Mouse (Mus musculus) G1E (cell line): ENCODE results near the gene Sox15. TPM values are rescaled to one million over a fixed set of nuclear protein-coding genes. Genes with fewer than 3 reads are reported as not detected.

ENCODE experiments used
- ATAC-seq: 2 replicates; pipeline ENCODE4 v1.8.0; 2016; ENCODE audit warnings: mild to moderate bottlenecking; ENCODE audit not compliant: insufficient number of reproducible peaks, poor library complexity, low FRiP score, severe bottlenecking; ENCODE audit errors: extremely low read depth
- DNase-seq: peaks from one replicate; pipeline ENCODE4 v3.0.0; 2012; ENCODE audit warnings: low spot score
- H3K27me3 ChIP-seq: 2 replicates; pipeline ENCODE4 v1.6.1; 2012; ENCODE audit warnings: mild to moderate bottlenecking, low read length, inconsistent platforms; ENCODE audit not compliant: insufficient read depth
- H3K36me3 ChIP-seq: replicated peaks from 2 replicates; pipeline ENCODE3; 2012; ENCODE audit warnings: mild to moderate bottlenecking, inconsistent platforms
- H3K4me1 ChIP-seq: 2 replicates; pipeline ENCODE4 v1.6.1; 2012; ENCODE audit warnings: low read depth, low read length, inconsistent platforms, mixed read lengths; ENCODE audit not compliant: insufficient read depth
- H3K4me3 ChIP-seq: 2 replicates; pipeline ENCODE4 v1.5.1; 2012; ENCODE audit warnings: low read depth, mild to moderate bottlenecking, inconsistent platforms, low read length, moderate library complexity, mixed read lengths
- H3K9me3 ChIP-seq: replicated peaks from 2 replicates; pipeline ENCODE4 v1.6.1; 2012; ENCODE audit warnings: inconsistent platforms
- CTCF ChIP-seq: IDR thresholded peaks from 2 replicates; pipeline ENCODE4 v1.5.1; 2012; ENCODE audit warnings: low read depth, low read length, inconsistent platforms, mixed read lengths
- GATA1 ChIP-seq: IDR thresholded peaks from 2 replicates; pipeline ENCODE4 v1.6.1; 2012; ENCODE audit warnings: borderline replicate concordance, low read length, inconsistent platforms, mixed read lengths
- GATA2 ChIP-seq: IDR thresholded peaks from 2 replicates; pipeline ENCODE4 v1.6.1; 2012; ENCODE audit warnings: low read depth, low read length, inconsistent platforms, borderline replicate concordance
- POLR2AphosphoS5 ChIP-seq: IDR thresholded peaks from 2 replicates; pipeline ENCODE4 v1.6.1; 2012; ENCODE audit warnings: low read depth, low read length, inconsistent platforms; ENCODE audit not compliant: insufficient replicate concordance
- TAL1 ChIP-seq: conservative IDR thresholded peaks from 2 replicates; pipeline ENCODE4 v1.6.1; 2012; ENCODE audit warnings: low read depth, low read length, inconsistent platforms, mixed read lengths
- polyA plus RNA-seq: library from polyadenylated mRNA; stranded (reverse); fragments of >175 nt; gene quantifications from 2 replicates; pipeline ENCODE4 v1.2.3, GENCODE M21; 2012
- total RNA-seq, 2 experiments: library from RNA; stranded (forward) in 1 of 2; stranded (reverse) in 1 of 2; fragments of 200-1000 nt in 1 of 2; fragments of >200 nt in 1 of 2; fragmentation: Nextera tagmentation in 1 of 2; gene quantifications; 2 replicates each; pipeline ENCODE4 v1.2.3; 2014 to 2017

Gene Sox15
- total and polyA plus RNA-seq, 3 experiments: 0.36 TPM; not detected in 2

DNA sequence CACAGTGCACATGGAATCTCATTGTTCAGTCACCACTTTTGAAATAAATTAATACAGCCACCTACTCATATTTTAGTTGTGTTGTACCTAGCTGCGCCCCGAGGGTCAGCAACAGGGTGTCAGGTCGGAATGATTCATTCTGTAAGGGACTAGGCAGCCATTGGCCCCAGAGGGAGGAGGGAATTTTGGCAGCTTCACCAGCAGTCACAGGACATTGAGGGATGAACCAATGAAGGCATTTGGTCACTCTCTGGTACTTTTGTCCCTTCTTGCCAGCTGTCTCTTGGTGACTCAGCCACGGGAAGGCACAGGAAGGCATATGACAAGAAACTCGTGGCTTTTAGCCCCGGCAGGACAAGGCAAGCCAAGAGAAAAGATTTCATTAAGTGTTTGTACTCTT lies 8.7 kb downstream of the Sox15 start:
- H3K4me3 ChIP-seq: peak overlapping the region; percentile 38; the same call in 1 of the 2 replicates
- H3K27me3 ChIP-seq: no peaks in the 10 kb centered on the region
- ATAC-seq: no peak
- DNase-seq: no peak
- no peaks in the 10 kb centered on the region for H3K9me3 ChIP-seq
- H3K4me1 ChIP-seq: peaks cover 68% of the 10 kb centered on the region
- TF ChIP-seq POLR2AphosphoS5 (no peak), GATA2 (no peak), TAL1 (no peak), CTCF (no peak), GATA1 (no peak)
- H3K36me3 ChIP-seq: peaks cover 68% of the 10 kb centered on the region

DNA sequence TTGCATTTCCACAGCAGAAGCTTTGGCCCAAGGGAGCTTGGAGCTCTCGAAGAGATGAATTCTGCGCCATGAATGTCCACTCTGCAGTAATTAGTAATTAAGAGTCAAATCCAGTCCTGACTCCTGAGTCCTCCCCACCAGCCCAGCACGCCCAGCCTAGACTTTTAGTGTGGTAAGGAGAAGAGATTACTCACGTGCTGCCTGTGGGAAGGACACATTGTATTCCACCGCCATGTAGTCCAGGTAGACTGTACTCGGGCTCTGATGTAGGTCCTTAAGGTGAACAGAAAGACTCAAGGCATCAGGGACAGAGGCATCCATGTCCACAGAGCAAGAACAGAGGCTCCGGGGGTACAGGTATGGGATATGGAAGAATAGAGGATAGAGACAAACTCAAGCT lies 9.7 kb downstream of the Sox15 start:
- peaks cover 73% of the 10 kb centered on the region for H3K4me1 ChIP-seq
- no peak for ATAC-seq
- no peak for TF ChIP-seq GATA1
- TF ChIP-seq TAL1: no peak
- no peak for TF ChIP-seq POLR2AphosphoS5
- TF ChIP-seq GATA2: no peak
- no peak for TF ChIP-seq CTCF
- H3K36me3 ChIP-seq: peaks cover 71% of the 10 kb centered on the region
- H3K9me3 ChIP-seq: no peaks in the 10 kb centered on the region
- no peaks in the 10 kb centered on the region for H3K27me3 ChIP-seq
- DNase-seq: no peak
- H3K4me3 ChIP-seq: no peak overlapping the region

DNA sequence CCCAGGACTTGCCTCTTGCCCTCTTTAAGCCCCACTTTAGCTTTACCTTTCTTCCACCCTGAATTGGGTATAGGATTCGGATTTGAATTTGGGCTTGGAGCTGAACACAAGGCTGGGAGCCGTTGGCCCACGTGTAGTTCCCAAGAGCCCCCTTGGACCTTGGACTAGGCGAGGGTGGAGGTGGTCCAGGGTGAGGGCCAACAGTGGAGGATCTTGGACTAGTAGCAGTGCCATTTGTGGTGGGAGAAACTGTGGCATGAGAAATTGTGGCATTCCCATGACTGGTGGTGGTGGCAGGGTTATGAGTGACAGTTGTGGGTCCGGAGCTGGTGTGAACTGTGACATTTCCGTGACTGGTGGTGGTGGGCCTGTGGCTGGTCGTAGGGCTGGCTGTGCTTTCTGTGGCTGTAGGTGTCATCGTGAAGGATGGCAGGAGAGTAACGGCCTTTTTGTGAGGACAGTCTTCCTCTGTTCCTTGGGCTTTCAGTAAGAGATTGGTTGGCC lies 10.4 kb downstream of the Sox15 start:
- peaks cover 76% of the 10 kb centered on the region for H3K4me1 ChIP-seq
- DNase-seq (no peak), ATAC-seq (no peak)
- peaks cover 73% of the 10 kb centered on the region for H3K36me3 ChIP-seq
- H3K4me3 ChIP-seq: no peak overlapping the region
- H3K27me3 ChIP-seq: no peaks in the 10 kb centered on the region
- no peak for TF ChIP-seq TAL1
- TF ChIP-seq POLR2AphosphoS5: peak; percentile 94
- H3K9me3 ChIP-seq: no peaks in the 10 kb centered on the region

DNA sequence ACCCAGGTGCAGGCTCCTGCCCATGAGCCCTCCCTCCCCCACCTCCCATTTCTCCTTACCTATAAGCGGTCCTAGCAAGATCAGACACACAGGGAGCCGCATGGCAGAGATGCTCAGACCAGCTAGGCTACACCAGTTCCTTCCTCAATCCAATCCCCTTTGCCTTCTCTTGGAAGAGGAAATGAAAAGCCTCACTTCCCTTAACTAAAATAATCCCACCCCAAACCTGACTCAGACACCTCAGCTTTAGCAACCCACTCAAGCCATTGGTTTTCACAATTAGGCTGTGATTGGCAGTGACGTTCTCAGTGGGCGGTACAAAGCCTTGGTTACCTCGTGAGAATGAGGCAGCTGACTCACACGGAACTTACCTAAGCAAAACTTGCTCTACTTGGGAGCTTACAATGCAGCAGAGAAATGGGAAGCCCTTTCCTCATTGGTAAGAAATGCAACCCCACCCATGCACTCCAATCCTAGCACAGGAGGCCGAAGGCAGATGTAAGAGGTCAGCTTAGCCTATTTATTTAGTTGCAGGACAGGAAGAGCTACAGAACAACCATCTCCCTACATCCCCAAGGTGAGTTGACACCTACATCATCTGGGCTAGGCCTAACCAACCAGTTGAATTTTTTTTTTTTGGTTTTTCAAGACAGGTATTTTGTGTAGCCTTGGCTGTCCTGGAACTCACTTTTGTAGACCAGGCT lies 11.0 kb downstream of the Sox15 start, which contains the start of gene Cd68:
Gene Cd68, minus strand, starts transcription at position 193 of the 704 bp plus-strand sequence.
- H3K9me3 ChIP-seq: no peaks in the 10 kb centered on the region
- H3K4me1 ChIP-seq: peaks cover 74% of the 10 kb centered on the region
- H3K27me3 ChIP-seq: no peaks in the 10 kb centered on the region
- H3K36me3 ChIP-seq: peaks cover 77% of the 10 kb centered on the region
- ATAC-seq (0 out of 2 replicates have a peak, but pooled peaks have one; percentile 2), DNase-seq (peak; percentile 30)
- TF ChIP-seq CTCF (no peak), POLR2AphosphoS5 (peak; percentile 87; the same call in 1 of the 2 replicates)
- H3K4me3 ChIP-seq: no peak within 1 kb of the TSS

DNA sequence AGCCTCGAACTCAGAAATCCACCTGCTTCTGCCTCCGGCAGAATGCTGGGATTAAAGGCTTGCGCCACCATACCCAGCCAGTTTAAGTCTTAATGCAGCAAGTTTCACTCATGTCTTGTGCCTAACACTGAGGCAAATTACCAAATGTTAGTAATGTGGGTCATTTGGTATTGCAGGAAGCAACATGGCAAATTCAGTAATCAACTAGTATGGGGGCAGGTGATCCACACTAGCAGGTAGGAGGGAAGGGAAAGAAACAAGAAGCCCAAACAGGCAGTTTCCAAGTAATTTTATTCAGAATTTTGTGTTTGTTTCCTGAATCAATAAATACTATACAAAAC lies 11.5 kb downstream of the Sox15 start:
- no peak overlapping the region for H3K4me3 ChIP-seq
- TF ChIP-seq GATA2: no peak
- TF ChIP-seq TAL1: no peak
- no peak for TF ChIP-seq CTCF
- TF ChIP-seq GATA1: no peak
- TF ChIP-seq POLR2AphosphoS5: no peak
- no peaks in the 10 kb centered on the region for H3K9me3 ChIP-seq
- H3K4me1 ChIP-seq: peaks cover 69% of the 10 kb centered on the region
- H3K36me3 ChIP-seq: peaks cover 82% of the 10 kb centered on the region
- DNase-seq (no peak), ATAC-seq (no peak)
- no peaks in the 10 kb centered on the region for H3K27me3 ChIP-seq

DNA sequence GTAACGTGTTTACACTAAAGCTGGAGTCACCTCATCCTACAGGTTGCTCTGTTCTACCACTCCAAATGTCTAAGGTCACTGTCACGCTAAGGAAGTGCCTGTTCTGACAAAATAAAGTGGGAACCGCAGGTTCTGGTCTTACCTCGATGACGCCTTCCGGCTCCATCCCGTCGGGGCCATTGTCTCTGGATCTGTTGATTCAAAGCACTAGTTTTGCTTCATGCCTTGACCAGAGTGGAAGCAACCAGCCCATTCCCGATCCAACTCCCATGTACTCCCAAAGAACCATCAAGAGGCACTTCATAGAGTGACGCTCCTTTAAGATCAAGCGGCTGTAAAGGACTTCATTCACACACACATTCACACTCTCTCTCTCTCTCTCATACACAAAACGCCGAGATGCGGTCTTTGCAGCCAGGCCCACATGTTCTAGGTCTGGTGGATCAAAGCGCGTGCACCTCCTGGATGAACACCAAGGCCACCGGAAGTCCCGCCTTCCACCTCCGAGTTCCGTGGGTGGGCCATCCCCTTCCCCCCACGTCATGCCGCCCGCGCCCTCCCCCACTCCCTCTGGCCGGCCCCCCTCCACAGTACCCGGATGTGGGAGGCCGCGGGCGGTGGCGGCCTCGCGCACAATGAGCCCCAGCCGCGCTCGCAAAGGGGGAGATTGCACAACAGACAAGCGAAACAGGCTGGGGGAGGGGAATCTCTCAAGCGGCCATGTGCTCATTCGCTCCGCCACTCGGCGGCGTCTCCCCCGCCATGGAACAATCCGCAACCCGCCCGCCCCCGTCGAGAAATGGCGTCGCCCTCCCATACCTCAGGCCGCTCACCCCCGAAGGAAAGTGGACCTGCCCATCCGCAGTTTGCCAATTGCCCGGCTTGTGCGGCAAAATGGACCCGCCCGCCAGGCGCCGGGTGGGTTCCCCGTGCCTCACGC lies 15.9 kb downstream of the Sox15 start:
- DNase-seq (peak; percentile 95), ATAC-seq (peak; percentile 22; the same call in 1 of the 2 replicates)
- Histone ChIP-seq H3K9me3 (no peaks in the 10 kb centered on the region), H3K4me1 (peaks cover 61% of the 10 kb centered on the region), H3K4me3 (peak overlapping the region; percentile 100), H3K36me3 (peaks cover 88% of the 10 kb centered on the region), H3K27me3 (no peaks in the 10 kb centered on the region)
- TF ChIP-seq POLR2AphosphoS5 (peak; percentile 83), CTCF (no peak)
